Mouse (Mus musculus) embryonic facial prominence, embryonic 11.5 days (tissue): ENCODE data around the gene H2-DMb1. TPM values are rescaled to one million over a fixed set of nuclear protein-coding genes. Genes with fewer than 3 reads are reported as not detected.

Experiments used
- ATAC-seq: fragments of 200-750 bp; cut with Nextera tagmentation; replicated peaks from 2 replicates; pipeline ENCODE4 v1.8.0; 2017; ENCODE audit warnings: low read depth; ENCODE audit not compliant: insufficient number of reproducible peaks, low FRiP score, low TSS enrichment
- DNase-seq: peaks from one replicate; pipeline ENCODE4 v3.0.0-alpha.2; 2015; ENCODE audit warnings: low spot score
- H3K27ac ChIP-seq: fragments of 300-500 bp; sonication (generic); replicated peaks from 2 replicates; pipeline ENCODE4 v1.5.1; 2014; ENCODE audit warnings: mild to moderate bottlenecking, low read depth, low read length, control low read depth
- H3K27me3 ChIP-seq: fragments of 300-500 bp; sonication (generic); 2 replicates; pipeline ENCODE4 v1.6.1; 2014; ENCODE audit warnings: mild to moderate bottlenecking, low read length, moderate library complexity, mixed read lengths; ENCODE audit not compliant: control insufficient read depth, insufficient read depth
- H3K36me3 ChIP-seq: fragments of 300-500 bp; sonication (generic); replicated peaks from 2 replicates; pipeline ENCODE4 v1.6.1; 2014; ENCODE audit warnings: low read depth, mild to moderate bottlenecking, low read length, moderate library complexity, mixed read lengths; ENCODE audit not compliant: control insufficient read depth, insufficient read depth
- H3K4me1 ChIP-seq: fragments of 300-500 bp; sonication (generic); 2 replicates; pipeline ENCODE4 v1.6.1; 2014; ENCODE audit warnings: low read length, mixed read lengths; ENCODE audit not compliant: control insufficient read depth, insufficient read depth
- H3K4me2 ChIP-seq: fragments of 300-500 bp; sonication (generic); 2 replicates; pipeline ENCODE4 v1.6.1; 2014; ENCODE audit warnings: low read depth, mild to moderate bottlenecking, control low read depth, low read length, moderate library complexity
- H3K4me3 ChIP-seq: fragments of 300-500 bp; sonication (generic); 2 replicates; pipeline ENCODE4 v1.5.1; 2014; ENCODE audit warnings: low read depth, low read length, control low read depth
- H3K9ac ChIP-seq: fragments of 300-500 bp; sonication (generic); replicated peaks from 2 replicates; pipeline ENCODE4 v1.6.1; 2014; ENCODE audit warnings: mild to moderate bottlenecking, control low read depth, low read length
- H3K9me3 ChIP-seq: fragments of 300-500 bp; sonication (generic); replicated peaks from 2 replicates; pipeline ENCODE4 v1.6.1; 2016; ENCODE audit warnings: mild to moderate bottlenecking, low read length, inconsistent platforms, mixed read lengths; ENCODE audit not compliant: control insufficient read depth
- WGBS: fragments of 180-500 bp; shearing (Covaris S2); extraction: QIAGEN DNeasy Blood & Tissue Kit; methylation state at CpG from one replicate; pipeline ENCODE4 v1.1.7; 2014; 5-methylcytosine and 5-hydroxymethylcytosine counted together
- polyA plus RNA-seq: library from polyadenylated mRNA; unstranded; fragments of >200 nt; fragmentation: Nextera tagmentation; extraction: Ambion mirVana; gene quantifications from 2 replicates; pipeline ENCODE4 v1.2.1, GENCODE M21; 2014

H2-DMb1 gene
- polyA plus RNA-seq, 1 experiment from 2014 or later = 1.3 TPM

- Histone ChIP-seq H3K27ac (no peak overlapping the region), H3K4me2 (no peak overlapping the region), H3K4me3 (no peak overlapping the region), H3K9me3 (no peaks in the 10 kb centered on the region), H3K4me1 (no peaks in the 10 kb centered on the region), H3K27me3 (no peaks in the 10 kb centered on the region), H3K36me3 (no peaks in the 10 kb centered on the region), H3K9ac (no peak overlapping the region)
- 44% methylated on average over 13 of the region's 13 CpGs for WGBS
- peak; percentile 85 for DNase-seq
- ATAC-seq = no peak
Measured at GRCm38 (mm10) chr17:34170877-34171498, 18.1 kb downstream of the H2-DMb1 start.

- H3K4me2 ChIP-seq = no peak overlapping the region
- no peaks in the 10 kb centered on the region for H3K27me3 ChIP-seq
- no peaks in the 10 kb centered on the region for H3K36me3 ChIP-seq
- ATAC-seq (no peak), DNase-seq (no peak)
- H3K4me3 ChIP-seq = no peak overlapping the region
- no peak overlapping the region for H3K27ac ChIP-seq
- no peaks in the 10 kb centered on the region for H3K9me3 ChIP-seq
- no peak overlapping the region for H3K9ac ChIP-seq
- H3K4me1 ChIP-seq = no peaks in the 10 kb centered on the region
- WGBS = 96% methylated on average over 5 of the region's 5 CpGs
Measured at GRCm38 (mm10) chr17:34172528-34172927, 19.7 kb downstream of the H2-DMb1 start.

- Histone ChIP-seq H3K27ac (no peak overlapping the region), H3K4me1 (no peaks in the 10 kb centered on the region), H3K27me3 (no peaks in the 10 kb centered on the region), H3K9me3 (no peaks in the 10 kb centered on the region), H3K9ac (no peak overlapping the region), H3K4me3 (no peak overlapping the region), H3K4me2 (no peak overlapping the region), H3K36me3 (no peaks in the 10 kb centered on the region)
- DNase-seq = no peak
- ATAC-seq = no peak
- WGBS = 42% methylated on average over 1 of the region's 1 CpGs
Measured at GRCm38 (mm10) chr17:34174075-34174474, 21.2 kb downstream of the H2-DMb1 start.

- Histone ChIP-seq H3K36me3 (no peaks in the 10 kb centered on the region), H3K4me1 (no peaks in the 10 kb centered on the region), H3K9ac (no peak overlapping the region), H3K27me3 (no peaks in the 10 kb centered on the region), H3K27ac (no peak overlapping the region), H3K4me2 (no peak overlapping the region), H3K4me3 (no peak overlapping the region), H3K9me3 (no peaks in the 10 kb centered on the region)
- WGBS = 64% methylated on average over 4 of the region's 4 CpGs
- DNase-seq (peak; percentile 21), ATAC-seq (no peak)
Measured at GRCm38 (mm10) chr17:34177179-34177578, 24.3 kb downstream of the H2-DMb1 start.

- 68% methylated on average over 6 of the region's 6 CpGs for WGBS
- Histone ChIP-seq H3K9me3 (no peaks in the 10 kb centered on the region), H3K27ac (no peak overlapping the region), H3K9ac (no peak overlapping the region), H3K4me1 (no peaks in the 10 kb centered on the region), H3K36me3 (no peaks in the 10 kb centered on the region), H3K4me3 (no peak overlapping the region), H3K4me2 (no peak overlapping the region), H3K27me3 (no peaks in the 10 kb centered on the region)
- no peak for DNase-seq
- no peak for ATAC-seq
Measured at GRCm38 (mm10) chr17:34179019-34179418, 26.1 kb downstream of the H2-DMb1 start.

GRCm38 (mm10) chr17:34179913-34180859 is 27.3 kb downstream of the H2-DMb1 start:
- DNase-seq (no peak), ATAC-seq (no peak)
- H3K4me1 ChIP-seq = no peaks in the 10 kb centered on the region
- H3K27ac ChIP-seq = no peak overlapping the region
- 74% methylated on average over 13 of the region's 13 CpGs for WGBS
- H3K4me2 ChIP-seq = no peak overlapping the region
- no peaks in the 10 kb centered on the region for H3K9me3 ChIP-seq
- no peak overlapping the region for H3K4me3 ChIP-seq
- no peaks in the 10 kb centered on the region for H3K36me3 ChIP-seq
- 0 out of 2 replicates have a peak, but pooled peaks cover 2% of the 10 kb centered on the region for H3K27me3 ChIP-seq
- H3K9ac ChIP-seq = no peak overlapping the region

- no peaks in the 10 kb centered on the region for H3K9me3 ChIP-seq
- ATAC-seq (no peak), DNase-seq (no peak)
- 80% methylated on average over 15 of the region's 15 CpGs for WGBS
- H3K27me3 ChIP-seq = peaks cover 18% of the 10 kb centered on the region
- peaks cover 5% of the 10 kb centered on the region; the same call in 1 of the 2 replicates for H3K4me1 ChIP-seq
- no peak overlapping the region for H3K9ac ChIP-seq
- no peak overlapping the region for H3K27ac ChIP-seq
- H3K4me3 ChIP-seq = no peak overlapping the region
- H3K4me2 ChIP-seq = no peak overlapping the region
- H3K36me3 ChIP-seq = no peaks in the 10 kb centered on the region
Measured at GRCm38 (mm10) chr17:34183564-34184219, 30.8 kb downstream of the H2-DMb1 start.
